Mouse (Mus musculus) kidney, embryonic 16.5 days (tissue): ENCODE measurements around the gene Tyk2. TPM values are rescaled to one million over a fixed set of nuclear protein-coding genes. Genes with fewer than 3 reads are reported as not detected.

Source experiments
- ATAC-seq: fragments of 200-750 bp; cut with Nextera tagmentation; 2 replicates; pipeline ENCODE4 v1.8.0; 2017; ENCODE audit warnings: moderate TSS enrichment; ENCODE audit not compliant: low FRiP score, low TSS enrichment
- H3K27ac ChIP-seq: fragments of 300-500 bp; sonication (generic); 2 replicates; pipeline ENCODE4 v1.5.1; 2014; ENCODE audit warnings: low read length
- H3K27me3 ChIP-seq: fragments of 300-500 bp; sonication (generic); 2 replicates; pipeline ENCODE4 v1.6.1; 2014; ENCODE audit warnings: low read length, control low read depth, mixed read lengths; ENCODE audit not compliant: insufficient read depth
- H3K36me3 ChIP-seq: fragments of 300-500 bp; sonication (generic); 2 replicates; pipeline ENCODE4 v1.6.1; 2014; ENCODE audit warnings: low read length, control low read depth, mixed read lengths; ENCODE audit not compliant: insufficient read depth
- H3K4me1 ChIP-seq: fragments of 300-500 bp; sonication (generic); 2 replicates; pipeline ENCODE4 v1.6.1; 2014; ENCODE audit warnings: low read length, control low read depth, mixed read lengths; ENCODE audit not compliant: insufficient read depth
- H3K4me2 ChIP-seq: fragments of 300-500 bp; sonication (generic); replicated peaks from 2 replicates; pipeline ENCODE4 v1.6.1; 2014; ENCODE audit warnings: low read depth, low read length
- H3K4me3 ChIP-seq: fragments of 300-500 bp; sonication (generic); 2 replicates; pipeline ENCODE4 v1.5.1; 2014; ENCODE audit warnings: mild to moderate bottlenecking, low read length
- H3K9ac ChIP-seq: fragments of 300-500 bp; sonication (generic); replicated peaks from 2 replicates; pipeline ENCODE4 v1.6.1; 2014; ENCODE audit warnings: low read length
- H3K9me3 ChIP-seq: fragments of 300-500 bp; sonication (generic); 2 replicates; pipeline ENCODE4 v1.6.1; 2016; ENCODE audit warnings: low read length, control low read depth
- WGBS: fragments of 180-500 bp; shearing (Covaris S2); extraction: QIAGEN DNeasy Blood & Tissue Kit; methylation state at CpG from one replicate; pipeline ENCODE4 v1.1.7; 2014; 5-methylcytosine and 5-hydroxymethylcytosine counted together
- polyA plus RNA-seq: library from polyadenylated mRNA; unstranded; fragments of >200 nt; fragmentation: Nextera tagmentation; extraction: Ambion mirVana; gene quantifications from 2 replicates; pipeline ENCODE4 v1.2.1, GENCODE M21; 2015

Gene Tyk2
- 16.1 and 16.3 TPM in 2 replicates for polyA plus RNA-seq

DNA sequence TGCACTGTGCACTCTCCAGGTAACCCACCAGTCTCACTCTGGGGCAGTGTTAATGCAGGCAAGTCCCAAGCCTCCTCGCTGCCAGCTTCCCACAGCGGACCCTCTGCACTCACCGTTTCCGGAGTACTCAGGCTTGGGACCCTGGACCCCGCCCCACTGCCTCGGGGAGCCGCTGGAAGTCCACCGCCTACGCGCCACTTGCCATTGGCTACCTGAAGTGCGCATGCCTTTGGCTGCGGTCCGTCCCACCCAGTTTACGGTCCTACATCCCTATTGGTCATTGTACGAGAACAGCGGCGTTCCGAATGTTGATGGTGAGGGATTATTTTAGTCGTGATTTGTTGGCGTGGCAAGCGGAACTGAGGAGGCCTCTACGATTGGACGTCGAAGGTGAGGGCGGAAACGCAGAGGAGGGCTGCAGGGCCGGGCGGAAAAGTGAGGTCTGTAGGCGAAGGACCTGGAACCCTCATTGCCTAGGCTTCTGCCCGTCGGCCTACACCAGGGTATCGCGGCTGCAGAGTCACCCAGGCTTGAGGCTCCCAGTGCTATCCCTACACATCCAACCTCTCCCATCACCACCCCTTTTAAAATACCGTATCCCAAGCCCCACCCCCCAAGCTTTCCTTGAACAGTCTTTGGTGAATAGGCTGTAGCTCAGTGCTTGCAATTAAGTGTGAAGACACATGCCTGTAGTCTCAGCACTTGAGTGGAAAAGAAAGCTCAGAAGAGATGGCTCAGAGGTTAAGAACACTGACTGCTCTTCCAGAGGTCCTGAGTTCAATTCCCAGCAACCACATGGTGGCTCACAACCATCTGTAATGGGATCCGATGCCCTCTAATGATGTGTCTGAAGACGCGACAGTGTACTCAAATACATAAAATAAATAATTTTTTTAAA lies at the start of gene Tyk2:
Tyk2 (minus strand) TSS at position 185 of the 898 bp plus-strand sequence.
- 6% methylated on average over 37 of the region's 37 CpGs for WGBS
- Histone ChIP-seq H3K27ac (peak within 1 kb of the TSS; percentile 65), H3K27me3 (no peaks in the 10 kb centered on the region), H3K9ac (peak within 1 kb of the TSS; percentile 71), H3K36me3 (peaks cover 5% of the 10 kb centered on the region; the same call in 1 of the 2 replicates), H3K9me3 (no peaks in the 10 kb centered on the region), H3K4me2 (peak within 1 kb of the TSS; percentile 65), H3K4me1 (no peaks in the 10 kb centered on the region), H3K4me3 (peak within 1 kb of the TSS; percentile 59)
- peak; percentile 98 for ATAC-seq

GRCm38 (mm10) chr9:21180841-21181240 lies 49.8 kb upstream of the Tyk2 start:
- H3K9ac ChIP-seq, result 0 out of 2 replicates have a peak overlapping the region, but pooled peaks have one; percentile 73
- no peaks in the 10 kb centered on the region for H3K9me3 ChIP-seq

DNA sequence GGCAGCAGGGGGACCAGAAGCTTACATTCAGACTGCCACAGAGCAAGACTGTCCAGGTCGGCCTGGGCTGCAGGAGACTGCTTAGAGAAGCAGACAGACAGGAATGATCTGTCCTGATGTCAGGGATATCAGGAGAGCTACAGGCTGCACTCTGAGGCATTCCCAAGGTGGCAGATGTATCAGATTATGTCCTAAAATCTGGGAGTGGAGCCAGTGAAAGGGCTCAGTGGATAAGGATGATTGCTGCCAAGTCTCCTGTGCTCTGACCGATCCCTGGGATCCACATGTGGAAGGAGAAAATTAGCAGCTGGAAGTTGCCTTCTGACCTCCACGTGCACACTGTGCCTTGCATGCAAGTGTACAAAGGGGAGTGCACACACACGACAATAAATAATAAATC lies 49.4 kb upstream of the Tyk2 start:
- WGBS, result 44% methylated on average over 4 of the region's 4 CpGs
- Histone ChIP-seq H3K36me3 (no peaks in the 10 kb centered on the region), H3K4me1 (peaks cover 28% of the 10 kb centered on the region), H3K4me3 (no peak overlapping the region), H3K27ac (no peak overlapping the region), H3K27me3 (no peaks in the 10 kb centered on the region), H3K4me2 (no peak overlapping the region), H3K9me3 (no peaks in the 10 kb centered on the region), H3K9ac (no peak overlapping the region)
- ATAC-seq, result no peak

More at GRCm38 (mm10) chr9:21180841-21181240, 49.8 kb upstream of the Tyk2 start:
- H3K4me3 ChIP-seq, result no peak overlapping the region
- H3K4me1 ChIP-seq, result peaks cover 29% of the 10 kb centered on the region
- H3K27ac ChIP-seq, result 0 out of 2 replicates have a peak overlapping the region, but pooled peaks have one; percentile 22
- WGBS, result 62% methylated on average over 1 of the region's 1 CpGs
- no peaks in the 10 kb centered on the region for H3K27me3 ChIP-seq
- ATAC-seq, result no peak
- no peak overlapping the region for H3K4me2 ChIP-seq
- no peaks in the 10 kb centered on the region for H3K36me3 ChIP-seq

GRCm38 (mm10) chr9:21172364-21172763 lies 41.3 kb upstream of the Tyk2 start:
- 73% methylated on average over 6 of the region's 6 CpGs for whole genome bisulfite sequencing
- no peaks in the 10 kb centered on the region for H3K9me3 ChIP-seq
- H3K4me3 ChIP-seq, result no peak overlapping the region
- ATAC-seq, result no peak
- no peaks in the 10 kb centered on the region for H3K36me3 ChIP-seq
- no peak overlapping the region for H3K4me2 ChIP-seq
- peaks cover 12% of the 10 kb centered on the region for H3K4me1 ChIP-seq
- H3K27me3 ChIP-seq, result no peaks in the 10 kb centered on the region
- no peak overlapping the region for H3K27ac ChIP-seq
- H3K9ac ChIP-seq, result no peak overlapping the region

DNA sequence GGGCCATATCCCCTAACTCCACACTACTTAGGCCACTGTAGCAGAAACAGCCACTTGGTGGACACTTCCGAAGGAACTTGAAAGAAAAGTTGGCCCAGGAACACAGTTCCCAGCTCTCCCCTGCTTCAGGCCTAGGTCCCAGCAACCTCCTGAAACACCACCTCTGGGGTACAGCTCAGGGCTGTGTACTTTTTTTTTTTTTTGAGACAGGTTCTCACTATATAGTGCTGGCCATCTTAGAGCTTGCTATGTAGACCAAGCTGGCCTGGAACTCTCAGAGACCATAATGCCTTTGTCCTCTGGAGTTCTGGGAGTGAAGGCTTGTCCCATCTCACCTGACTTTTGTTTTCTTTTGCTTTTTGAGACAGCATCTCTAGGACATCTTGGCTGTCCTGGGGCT lies 38.1 kb upstream of the Tyk2 start:
- Histone ChIP-seq H3K4me2 (no peak overlapping the region), H3K4me1 (peaks cover 41% of the 10 kb centered on the region), H3K36me3 (no peaks in the 10 kb centered on the region), H3K9me3 (no peaks in the 10 kb centered on the region), H3K27ac (no peak overlapping the region), H3K4me3 (no peak overlapping the region), H3K9ac (no peak overlapping the region), H3K27me3 (peaks cover 29% of the 10 kb centered on the region)
- WGBS, result 50% methylated on average over 1 of the region's 1 CpGs
- no peak for ATAC-seq

- Histone ChIP-seq H3K4me2 (peak overlapping the region; percentile 52), H3K27ac (peak overlapping the region; percentile 94), H3K27me3 (peaks cover 36% of the 10 kb centered on the region), H3K4me1 (peaks cover 46% of the 10 kb centered on the region), H3K4me3 (peak overlapping the region; percentile 37), H3K36me3 (no peaks in the 10 kb centered on the region), H3K9ac (peak overlapping the region; percentile 64), H3K9me3 (no peaks in the 10 kb centered on the region)
- peak; percentile 55; the same call in 1 of the 2 replicates for ATAC-seq
- 8% methylated on average over 30 of the region's 30 CpGs for WGBS
These were observed 37.4 kb upstream of the Tyk2 start for GRCm38 (mm10) chr9:21168161-21169123.

GRCm38 (mm10) chr9:21167140-21168097 lies 36.4 kb upstream of the Tyk2 start:
- Histone ChIP-seq H3K9ac (peak overlapping the region; percentile 64), H3K36me3 (no peaks in the 10 kb centered on the region), H3K4me2 (peak overlapping the region; percentile 52), H3K9me3 (no peaks in the 10 kb centered on the region), H3K4me3 (peak overlapping the region; percentile 37), H3K4me1 (peaks cover 46% of the 10 kb centered on the region), H3K27me3 (peaks cover 44% of the 10 kb centered on the region), H3K27ac (peak overlapping the region; percentile 94)
- ATAC-seq, result no peak
- 46% methylated on average over 10 of the region's 10 CpGs for WGBS

DNA sequence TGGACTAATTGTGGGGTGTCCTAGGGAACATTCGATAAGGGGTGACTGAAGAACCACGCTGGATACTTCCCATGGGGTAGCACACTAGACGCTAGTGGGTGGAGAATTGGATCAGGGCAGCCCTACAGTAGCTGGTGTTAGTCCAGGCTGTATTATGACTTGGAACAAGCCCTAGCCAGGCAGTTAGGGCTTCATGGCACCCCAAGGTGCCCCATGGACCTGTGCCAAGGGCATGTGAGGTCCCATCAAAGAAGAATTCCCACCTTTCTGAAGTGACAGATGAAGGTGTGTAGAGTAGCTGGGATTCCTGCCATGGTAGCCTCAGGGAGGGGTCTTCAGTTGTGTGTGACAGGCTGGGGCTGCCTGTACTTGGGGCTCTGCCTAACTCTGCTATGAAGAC lies 35.5 kb upstream of the Tyk2 start:
- peaks cover 47% of the 10 kb centered on the region for H3K4me1 ChIP-seq
- WGBS, result 37% methylated on average over 3 of the region's 3 CpGs
- H3K27me3 ChIP-seq, result peaks cover 50% of the 10 kb centered on the region
- peak overlapping the region; percentile 59 for H3K4me3 ChIP-seq
- peak overlapping the region; percentile 92 for H3K4me2 ChIP-seq
- H3K36me3 ChIP-seq, result no peaks in the 10 kb centered on the region
- H3K9ac ChIP-seq, result no peak overlapping the region
- H3K27ac ChIP-seq, result no peak overlapping the region
- no peak for ATAC-seq
- no peaks in the 10 kb centered on the region for H3K9me3 ChIP-seq
